15 mouse cellular contexts compared by ENCODE assay signal in the genomic region with DNA sequence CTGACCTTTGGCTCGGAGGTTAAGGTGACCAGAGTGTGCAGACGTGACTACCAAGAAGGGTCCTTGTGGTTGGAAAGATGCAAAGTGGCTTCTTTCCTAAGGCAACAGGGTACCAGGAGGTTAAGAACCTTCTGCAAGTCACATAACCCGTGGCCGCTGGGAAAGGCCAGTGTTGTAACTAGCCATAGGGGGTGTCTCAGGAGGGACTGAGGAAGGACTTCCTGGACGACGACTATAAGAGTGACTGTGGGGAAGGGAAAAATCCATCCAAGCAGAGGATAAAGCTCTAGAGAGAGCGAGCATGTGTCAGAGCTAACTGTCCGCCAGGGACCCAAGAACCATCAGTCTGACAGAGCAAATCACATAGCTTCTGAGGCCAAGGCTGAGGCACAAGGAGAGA.
"Had no signal": no experiment of that assay in that cellular context is flagged by ENCODE, and none has a peak within 500 bp of the region (broad histone marks: within the 10 kb centered on the region; RNA-seq: fewer than 3 reads in every experiment).

No protein-coding gene starts in this region.

- H3K9ac ChIP-seq: limb, embryonic 15.5 days; liver, embryonic 12.5 days; lung, embryonic 14.5 days; neural tube, embryonic 12.5 days had no signal

- H3K9me3 ChIP-seq: limb, embryonic 15.5 days; liver, embryonic 12.5 days; midbrain, embryonic 10.5 days; neural tube, embryonic 12.5 days had no signal

- ATAC-seq: liver, embryonic 12.5 days had no signal

- DNase-seq: kidney, postnatal 14 days; lung, embryonic 14.5 days; lung, postnatal 10 days; lung, postnatal 4 days; midbrain, embryonic 14.5 days; retina, postnatal 1 day; spleen, adult 18-20 months; thymus, adult 18-20 months; thymus, postnatal 14 days had no signal

- H3K4me2 ChIP-seq: limb, embryonic 15.5 days; liver, embryonic 12.5 days; lung, embryonic 14.5 days; neural tube, embryonic 12.5 days had no signal

- H3K4me3 ChIP-seq: left cerebral cortex, adult 2 months; limb, embryonic 15.5 days; liver, embryonic 12.5 days; midbrain, embryonic 10.5 days; myocyte; neural tube, embryonic 12.5 days had no signal

- H3K36me3 ChIP-seq: limb, embryonic 15.5 days; liver, embryonic 12.5 days; midbrain, embryonic 10.5 days; neural tube, embryonic 12.5 days had no signal

- H3K4me1 ChIP-seq: neural tube, embryonic 12.5 days had no signal

- H3K27me3 ChIP-seq: limb, embryonic 15.5 days; neural tube, embryonic 12.5 days had no signal

- H3K27ac ChIP-seq: left cerebral cortex, adult 2 months; limb, embryonic 15.5 days; liver, embryonic 12.5 days; midbrain, embryonic 10.5 days; neural tube, embryonic 12.5 days had no signal
